Mouse (Mus musculus): ENCODE measurements around the gene Tssk2. TPM values are rescaled to one million over a fixed set of nuclear protein-coding genes. Genes with fewer than 3 reads are reported as not detected.
A peak's percentile ranks its signal among the peaks of the same experiment; 100 is the strongest.

Gene Tssk2
- polyA plus RNA-seq, 1 experiment from 2014 or later = not detected

DNA sequence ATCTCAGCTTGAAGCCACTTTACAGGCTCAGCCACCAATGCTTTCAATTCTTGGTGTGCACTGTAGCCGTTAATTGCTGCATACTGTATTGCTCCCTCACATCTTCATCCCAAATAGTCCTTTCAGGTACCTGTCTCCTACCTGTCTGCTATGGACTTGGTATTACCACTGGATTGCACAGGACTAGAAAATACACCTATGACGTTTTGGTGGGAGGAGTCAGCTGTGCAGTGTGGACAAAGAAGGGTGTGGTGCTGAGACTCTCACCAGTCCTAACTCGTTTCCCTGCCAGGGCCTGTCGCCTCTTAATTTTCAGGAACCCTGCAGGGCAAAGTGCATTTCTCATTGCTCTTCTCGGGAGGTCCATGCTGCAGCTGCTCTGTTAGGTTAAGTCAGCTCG lies 32.7 kb upstream of the Tssk2 start:
- H3K4me2 ChIP-seq (ENCODE audit: low read length) = no peak overlapping the region
- ATAC-seq (replicated peaks; ENCODE audit: low FRiP score, low TSS enrichment, low read depth) = peak; percentile 86
- 67% methylated on average over 6 of the region's 6 CpGs for WGBS
- peaks cover 23% of the 10 kb centered on the region for H3K36me3 ChIP-seq (ENCODE audit: control insufficient read depth, insufficient read depth, low read length)
- H3K4me3 ChIP-seq (ENCODE audit: low read depth, low read length) = no peak overlapping the region
- H3K9ac ChIP-seq (ENCODE audit: low read length) = no peak overlapping the region
- H3K27ac ChIP-seq (ENCODE audit: low read depth) = no peak overlapping the region
- H3K9me3 ChIP-seq (ENCODE audit: control insufficient read depth, low read length) = no peaks in the 10 kb centered on the region
- H3K27me3 ChIP-seq (replicated peaks; ENCODE audit: control insufficient read depth, insufficient read depth, low read length) = no peaks in the 10 kb centered on the region
- DNase-seq (ENCODE audit: low spot score) = no peak
- H3K4me1 ChIP-seq (replicated peaks; ENCODE audit: control insufficient read depth, insufficient read depth, low read length) = no peaks in the 10 kb centered on the region

DNA sequence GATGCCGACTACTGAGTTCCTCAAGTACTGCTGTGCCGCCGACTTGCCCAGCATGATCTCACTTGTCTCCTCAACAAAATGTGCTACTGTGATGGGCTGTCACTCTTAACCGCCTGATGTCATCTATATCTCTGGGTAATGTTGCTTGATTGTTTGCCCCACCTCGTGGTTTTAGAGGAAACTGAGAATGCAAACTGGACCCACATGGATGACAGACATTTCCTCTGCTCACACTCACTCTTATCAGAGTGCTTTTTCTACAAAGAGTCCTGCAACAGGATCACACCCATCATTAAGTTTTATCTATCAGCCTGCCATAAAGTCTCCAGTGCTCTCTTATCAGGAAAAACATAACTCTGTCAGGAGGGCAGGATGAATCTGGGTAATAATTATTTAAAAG lies 27.2 kb upstream of the Tssk2 start:
- ATAC-seq (replicated peaks; ENCODE audit: low FRiP score, low TSS enrichment, low read depth) = peak; percentile 53; the same call in 1 of the 2 replicates
- H3K27ac ChIP-seq (ENCODE audit: low read depth) = no peak overlapping the region
- no peak overlapping the region for H3K4me2 ChIP-seq (ENCODE audit: low read length)
- peaks cover 39% of the 10 kb centered on the region for H3K36me3 ChIP-seq (ENCODE audit: control insufficient read depth, insufficient read depth, low read length)
- no peak overlapping the region for H3K4me3 ChIP-seq (ENCODE audit: low read depth, low read length)
- DNase-seq (ENCODE audit: low spot score) = no peak
- no peaks in the 10 kb centered on the region; the same call in 1 of the 2 replicates for H3K4me1 ChIP-seq (replicated peaks; ENCODE audit: control insufficient read depth, insufficient read depth, low read length)
- no peaks in the 10 kb centered on the region for H3K27me3 ChIP-seq (replicated peaks; ENCODE audit: control insufficient read depth, insufficient read depth, low read length)
- H3K9me3 ChIP-seq (ENCODE audit: control insufficient read depth, low read length) = no peaks in the 10 kb centered on the region
- no peak overlapping the region for H3K9ac ChIP-seq (ENCODE audit: low read length)
- 61% methylated on average over 5 of the region's 5 CpGs for WGBS

DNA sequence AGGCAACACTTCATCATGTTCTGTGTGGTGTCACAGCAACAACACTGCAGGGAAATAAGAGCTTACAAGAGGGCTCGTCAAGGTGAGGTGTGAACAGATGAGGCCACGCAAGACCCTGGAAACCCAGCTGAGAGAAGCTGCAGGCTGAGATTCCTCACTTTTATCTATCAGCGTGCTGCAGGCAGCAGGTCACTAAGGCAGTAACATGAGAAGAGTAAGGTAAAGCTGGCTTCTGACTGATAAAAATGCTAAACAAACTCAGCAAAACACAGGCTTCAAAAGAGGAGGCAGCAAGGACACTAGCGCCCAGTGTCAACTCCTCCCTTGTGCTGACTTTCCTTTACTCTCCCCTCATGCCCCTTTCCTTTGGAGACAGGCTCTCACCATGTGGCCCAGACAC lies 25.4 kb upstream of the Tssk2 start:
- Histone ChIP-seq H3K4me1 (replicated peaks; ENCODE audit: control insufficient read depth, insufficient read depth, low read length) (no peaks in the 10 kb centered on the region; the same call in 1 of the 2 replicates), H3K9me3 (ENCODE audit: control insufficient read depth, low read length) (no peaks in the 10 kb centered on the region), H3K4me3 (ENCODE audit: low read depth, low read length) (no peak overlapping the region), H3K36me3 (ENCODE audit: control insufficient read depth, insufficient read depth, low read length) (peaks cover 39% of the 10 kb centered on the region), H3K27ac (ENCODE audit: low read depth) (no peak overlapping the region), H3K9ac (ENCODE audit: low read length) (no peak overlapping the region), H3K27me3 (replicated peaks; ENCODE audit: control insufficient read depth, insufficient read depth, low read length) (no peaks in the 10 kb centered on the region), H3K4me2 (ENCODE audit: low read length) (no peak overlapping the region)
- WGBS = 44% methylated on average over 4 of the region's 4 CpGs
- ATAC-seq (replicated peaks; ENCODE audit: low FRiP score, low TSS enrichment, low read depth) = no peak
- DNase-seq (ENCODE audit: low spot score) = no peak

- Histone ChIP-seq H3K4me3 (ENCODE audit: low read depth, low read length) (no peak overlapping the region), H3K27ac (ENCODE audit: low read depth) (no peak overlapping the region), H3K9me3 (ENCODE audit: control insufficient read depth, low read length) (no peaks in the 10 kb centered on the region), H3K27me3 (replicated peaks; ENCODE audit: control insufficient read depth, insufficient read depth, low read length) (no peaks in the 10 kb centered on the region), H3K36me3 (ENCODE audit: control insufficient read depth, insufficient read depth, low read length) (peaks cover 28% of the 10 kb centered on the region), H3K4me1 (replicated peaks; ENCODE audit: control insufficient read depth, insufficient read depth, low read length) (no peaks in the 10 kb centered on the region; the same call in 1 of the 2 replicates), H3K4me2 (ENCODE audit: low read length) (no peak overlapping the region), H3K9ac (ENCODE audit: low read length) (no peak overlapping the region)
- DNase-seq (ENCODE audit: low spot score) (no peak), ATAC-seq (replicated peaks; ENCODE audit: low FRiP score, low TSS enrichment, low read depth) (no peak)
- whole genome bisulfite sequencing = 55% methylated on average over 4 of the region's 4 CpGs
Observed at GRCm38 (mm10) chr16:17875174-17875573, 23.3 kb upstream of the Tssk2 start.

- Histone ChIP-seq H3K9ac (ENCODE audit: low read length) (no peak overlapping the region), H3K4me1 (replicated peaks; ENCODE audit: control insufficient read depth, insufficient read depth, low read length) (no peaks in the 10 kb centered on the region; the same call in 1 of the 2 replicates), H3K9me3 (ENCODE audit: control insufficient read depth, low read length) (no peaks in the 10 kb centered on the region), H3K27ac (ENCODE audit: low read depth) (no peak overlapping the region), H3K4me3 (ENCODE audit: low read depth, low read length) (no peak overlapping the region), H3K4me2 (ENCODE audit: low read length) (no peak overlapping the region), H3K36me3 (ENCODE audit: control insufficient read depth, insufficient read depth, low read length) (peaks cover 19% of the 10 kb centered on the region), H3K27me3 (replicated peaks; ENCODE audit: control insufficient read depth, insufficient read depth, low read length) (no peaks in the 10 kb centered on the region)
- ATAC-seq (replicated peaks; ENCODE audit: low FRiP score, low TSS enrichment, low read depth) (no peak), DNase-seq (ENCODE audit: low spot score) (no peak)
- 94% methylated on average over 1 of the region's 1 CpGs for WGBS
Observed at GRCm38 (mm10) chr16:17876096-17876495, 22.3 kb upstream of the Tssk2 start.

DNA sequence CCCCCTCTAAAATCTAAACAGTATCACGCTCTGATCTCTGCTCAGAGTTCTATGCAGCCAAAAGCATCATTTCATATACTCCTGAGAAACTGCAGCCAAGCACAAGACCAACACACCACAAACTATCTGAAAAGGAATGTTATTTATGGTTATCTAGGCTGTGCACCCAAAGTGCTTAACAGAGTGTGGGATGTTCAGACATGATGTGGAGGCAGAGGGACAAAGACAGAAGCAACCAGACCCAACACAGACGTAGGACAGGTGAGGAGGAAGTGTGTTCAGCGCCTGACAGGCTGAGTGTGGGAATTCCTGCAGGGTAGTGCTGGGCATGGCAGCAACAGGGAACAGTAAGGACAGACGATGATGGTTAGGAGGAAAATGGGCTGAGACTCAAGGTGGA lies 18.9 kb upstream of the Tssk2 start:
- no peak overlapping the region for H3K9ac ChIP-seq (ENCODE audit: low read length)
- no peaks in the 10 kb centered on the region for H3K9me3 ChIP-seq (ENCODE audit: control insufficient read depth, low read length)
- H3K4me3 ChIP-seq (ENCODE audit: low read depth, low read length) = no peak overlapping the region
- ATAC-seq (replicated peaks; ENCODE audit: low FRiP score, low TSS enrichment, low read depth) (no peak), DNase-seq (ENCODE audit: low spot score) (no peak)
- 82% methylated on average over 4 of the region's 4 CpGs for WGBS
- no peaks in the 10 kb centered on the region for H3K27me3 ChIP-seq (replicated peaks; ENCODE audit: control insufficient read depth, insufficient read depth, low read length)
- no peak overlapping the region for H3K27ac ChIP-seq (ENCODE audit: low read depth)
- no peaks in the 10 kb centered on the region for H3K4me1 ChIP-seq (replicated peaks; ENCODE audit: control insufficient read depth, insufficient read depth, low read length)
- no peak overlapping the region for H3K4me2 ChIP-seq (ENCODE audit: low read length)
- peaks cover 10% of the 10 kb centered on the region; the same call in 1 of the 2 replicates for H3K36me3 ChIP-seq (ENCODE audit: control insufficient read depth, insufficient read depth, low read length)

DNA sequence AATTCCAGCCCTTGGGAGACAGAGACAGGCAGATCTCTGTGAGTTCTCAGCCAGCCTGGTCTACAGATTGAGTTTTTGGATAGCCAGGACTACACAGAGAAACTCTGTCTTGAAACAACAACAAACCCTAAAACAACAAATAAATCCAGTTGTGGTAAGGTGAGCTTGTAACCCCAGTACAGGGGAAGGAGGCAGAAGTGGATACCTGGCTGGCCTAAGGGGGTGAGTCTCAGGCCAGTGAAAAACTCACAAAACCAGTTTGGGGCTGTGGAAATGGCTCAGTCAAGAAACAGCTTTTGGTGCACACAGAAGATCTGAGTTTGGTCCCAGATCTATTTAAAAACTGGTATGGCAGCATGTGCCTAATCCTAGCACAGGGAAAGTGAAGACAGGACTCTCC lies 16.2 kb upstream of the Tssk2 start:
- no peak overlapping the region for H3K27ac ChIP-seq (ENCODE audit: low read depth)
- no peak overlapping the region for H3K4me2 ChIP-seq (ENCODE audit: low read length)
- ATAC-seq (replicated peaks; ENCODE audit: low FRiP score, low TSS enrichment, low read depth) (no peak), DNase-seq (ENCODE audit: low spot score) (no peak)
- H3K4me1 ChIP-seq (replicated peaks; ENCODE audit: control insufficient read depth, insufficient read depth, low read length) = no peaks in the 10 kb centered on the region
- H3K9ac ChIP-seq (ENCODE audit: low read length) = no peak overlapping the region
- no peaks in the 10 kb centered on the region for H3K9me3 ChIP-seq (ENCODE audit: control insufficient read depth, low read length)
- H3K27me3 ChIP-seq (replicated peaks; ENCODE audit: control insufficient read depth, insufficient read depth, low read length) = no peaks in the 10 kb centered on the region
- no peak overlapping the region for H3K4me3 ChIP-seq (ENCODE audit: low read depth, low read length)
- 0 out of 2 replicates have a peak, but pooled peaks cover 17% of the 10 kb centered on the region for H3K36me3 ChIP-seq (ENCODE audit: control insufficient read depth, insufficient read depth, low read length)

GRCm38 (mm10) chr16:17884116-17884515 lies 14.3 kb upstream of the Tssk2 start:
- ATAC-seq (replicated peaks; ENCODE audit: low FRiP score, low TSS enrichment, low read depth) = no peak
- no peak for DNase-seq (ENCODE audit: low spot score)
- Histone ChIP-seq H3K4me1 (replicated peaks; ENCODE audit: control insufficient read depth, insufficient read depth, low read length) (no peaks in the 10 kb centered on the region), H3K27me3 (replicated peaks; ENCODE audit: control insufficient read depth, insufficient read depth, low read length) (no peaks in the 10 kb centered on the region), H3K9ac (ENCODE audit: low read length) (no peak overlapping the region), H3K4me3 (ENCODE audit: low read depth, low read length) (no peak overlapping the region), H3K36me3 (ENCODE audit: control insufficient read depth, insufficient read depth, low read length) (0 out of 2 replicates have a peak, but pooled peaks cover 17% of the 10 kb centered on the region), H3K27ac (ENCODE audit: low read depth) (no peak overlapping the region), H3K9me3 (ENCODE audit: control insufficient read depth, low read length) (no peaks in the 10 kb centered on the region), H3K4me2 (ENCODE audit: low read length) (no peak overlapping the region)
- 69% methylated on average over 6 of the region's 6 CpGs for WGBS

- Histone ChIP-seq H3K27me3 (replicated peaks; ENCODE audit: control insufficient read depth, insufficient read depth, low read length) (no peaks in the 10 kb centered on the region), H3K4me2 (ENCODE audit: low read length) (peak overlapping the region; percentile 58), H3K9ac (ENCODE audit: low read length) (peak overlapping the region; percentile 93; the same call in 1 of the 2 replicates), H3K9me3 (ENCODE audit: control insufficient read depth, low read length) (no peaks in the 10 kb centered on the region), H3K36me3 (ENCODE audit: control insufficient read depth, insufficient read depth, low read length) (0 out of 2 replicates have a peak, but pooled peaks cover 7% of the 10 kb centered on the region), H3K4me3 (ENCODE audit: low read depth, low read length) (peak overlapping the region; percentile 92; the same call in 1 of the 2 replicates), H3K27ac (ENCODE audit: low read depth) (no peak overlapping the region), H3K4me1 (replicated peaks; ENCODE audit: control insufficient read depth, insufficient read depth, low read length) (peaks cover 19% of the 10 kb centered on the region)
- ATAC-seq (replicated peaks; ENCODE audit: low FRiP score, low TSS enrichment, low read depth) = no peak
- 88% methylated on average over 6 of the region's 6 CpGs for whole genome bisulfite sequencing
- DNase-seq (ENCODE audit: low spot score) = no peak
Observed at GRCm38 (mm10) chr16:17889689-17890341, 8.6 kb upstream of the Tssk2 start.
